Mouse (Mus musculus) left cerebral cortex, adult 18-20 months (tissue): ENCODE results near the gene 1700034J05Rik. TPM values are rescaled to one million over a fixed set of nuclear protein-coding genes. Genes with fewer than 3 reads are reported as not detected.

ENCODE experiments used
- DNase-seq, 2 experiments: peaks; one replicate each; pipeline ENCODE4 v3.0.0; 2021 to 2022; ENCODE audit warnings: low spot score in 2 of 2, mixed read lengths in 1 of 2
- total RNA-seq, 2 experiments: library from RNA; stranded (reverse); gene quantifications; 2 replicates each; pipeline ENCODE4 v1.2.3; 2021

Gene 1700034J05Rik
- total RNA-seq, 2 experiments from 2014 or later, result not detected

DNA sequence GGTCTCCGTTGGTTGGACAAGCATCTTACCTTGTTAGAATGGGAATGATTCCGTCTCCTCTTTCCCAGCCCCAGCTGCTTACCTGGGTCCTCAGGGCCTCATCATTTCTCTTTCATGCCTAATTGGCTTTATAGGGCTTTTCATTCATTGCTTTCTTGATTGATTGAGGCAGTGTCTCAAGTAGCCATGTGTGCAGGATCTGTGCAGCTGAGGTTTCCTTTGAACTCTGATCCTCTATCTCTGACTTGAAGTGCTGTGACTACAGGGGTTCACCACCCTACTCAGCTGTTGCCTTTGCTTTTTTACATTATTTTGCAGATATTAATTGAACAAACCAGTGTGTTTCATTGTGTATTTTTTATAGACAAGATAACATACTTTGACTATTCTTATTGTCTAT is 25.2 kb downstream of the 1700034J05Rik start:
- DNase-seq, result no peak

DNA sequence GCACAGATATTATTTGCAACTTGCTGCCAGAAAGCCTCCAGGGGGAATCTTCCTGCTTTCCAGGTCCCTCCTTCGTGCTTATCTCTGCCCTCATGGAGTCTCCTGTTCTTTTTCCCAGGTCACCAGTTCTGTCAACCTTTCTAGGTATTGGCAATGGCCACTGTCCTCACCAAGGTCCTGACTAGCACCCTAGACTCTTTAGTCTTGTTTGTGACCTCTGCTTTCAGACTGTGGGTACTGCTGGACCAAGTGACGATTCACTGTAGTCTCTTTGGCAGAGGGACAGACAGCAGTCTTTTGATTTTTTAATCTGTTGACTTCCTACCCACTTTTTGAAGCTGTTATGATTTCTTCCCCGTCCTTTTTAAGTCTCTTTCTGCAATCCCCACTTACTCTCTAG is 26.1 kb downstream of the 1700034J05Rik start:
- no peak for DNase-seq

DNA sequence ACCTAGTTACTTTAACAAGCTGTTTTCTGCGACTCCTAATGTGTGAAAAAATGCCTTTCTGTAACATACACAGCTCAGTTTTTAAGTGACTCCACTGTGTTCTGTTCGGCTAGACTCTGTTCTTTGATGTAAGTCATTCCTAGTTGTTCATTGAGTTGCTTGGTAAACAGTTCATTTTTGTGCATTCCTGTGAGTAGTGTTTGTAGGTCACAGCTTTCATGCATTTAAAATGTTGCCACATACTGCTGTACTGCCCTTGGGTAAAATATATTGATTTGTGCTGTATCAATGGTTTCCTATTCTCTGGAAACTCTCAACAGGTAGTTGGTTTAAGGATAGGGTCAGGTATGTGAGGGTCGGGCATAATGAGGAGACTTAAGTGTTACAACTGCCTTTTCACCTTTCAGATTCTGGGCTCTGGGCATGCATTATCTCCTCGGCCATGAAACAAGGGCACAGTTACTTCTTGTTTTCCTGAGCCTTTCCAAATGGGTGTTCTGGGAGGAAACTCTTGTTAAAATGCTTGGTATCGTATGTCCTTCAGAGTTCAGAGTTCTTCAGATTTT is 27.7 kb downstream of the 1700034J05Rik start:
- no peak for DNase-seq

DNA sequence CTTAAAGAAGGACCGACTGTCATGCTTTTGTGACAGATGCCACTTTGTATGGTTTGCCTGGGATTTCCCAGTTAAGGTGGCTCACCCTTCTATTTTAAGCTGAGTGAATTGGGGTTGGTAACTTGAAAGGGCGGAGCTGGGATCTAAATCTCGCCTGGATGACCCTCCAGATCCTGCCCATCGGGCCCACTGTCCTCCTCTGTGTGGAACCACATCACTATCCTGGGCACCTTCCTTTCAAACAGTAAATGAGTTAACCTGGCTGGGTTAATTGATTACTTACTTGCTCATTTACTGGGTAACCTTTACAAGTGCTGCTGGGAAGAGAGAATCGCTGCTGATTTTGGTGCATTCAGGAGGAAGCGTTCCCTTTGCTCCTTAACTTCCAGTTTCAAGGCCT is 35.9 kb downstream of the 1700034J05Rik start:
- DNase-seq, result no peak

DNA sequence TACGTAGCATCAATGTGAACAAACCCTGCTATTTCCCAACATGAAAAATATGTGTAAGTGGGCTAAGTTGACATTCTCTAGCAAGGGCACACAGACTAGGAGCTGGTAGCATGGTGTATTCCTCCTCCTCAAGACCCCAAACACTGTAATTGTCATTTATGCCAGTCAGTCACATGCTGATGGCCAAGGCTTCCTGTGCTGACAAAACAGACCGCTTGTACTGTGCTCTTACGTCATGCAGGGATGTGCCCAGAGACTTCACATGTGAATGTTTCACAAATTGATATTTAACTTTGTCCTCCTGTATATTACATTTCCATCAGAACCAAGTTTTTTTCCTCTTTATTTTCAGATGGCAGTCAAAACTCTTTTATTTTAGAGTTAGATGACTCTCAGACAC is 36.8 kb downstream of the 1700034J05Rik start:
- no peak for DNase-seq

DNA sequence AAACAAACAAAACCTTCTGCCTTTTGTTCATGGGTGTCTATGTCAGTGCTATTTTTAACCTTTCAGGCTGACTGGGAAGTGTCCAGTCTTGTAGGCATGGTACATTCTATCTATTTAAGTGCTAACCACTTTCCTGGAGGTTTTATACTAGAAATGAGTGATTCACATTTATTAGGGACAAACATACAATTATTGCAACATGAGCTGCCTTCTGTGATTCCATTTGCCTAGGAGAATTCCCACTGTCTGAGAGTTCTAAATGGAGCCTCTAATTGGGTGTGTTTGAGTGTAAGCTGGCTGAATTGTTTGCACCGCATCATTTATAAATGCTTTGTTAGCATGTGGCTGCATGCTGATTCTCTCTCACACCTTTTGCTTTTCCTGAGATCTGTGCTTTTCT is 38.4 kb downstream of the 1700034J05Rik start:
- DNase-seq, result no peak

DNA sequence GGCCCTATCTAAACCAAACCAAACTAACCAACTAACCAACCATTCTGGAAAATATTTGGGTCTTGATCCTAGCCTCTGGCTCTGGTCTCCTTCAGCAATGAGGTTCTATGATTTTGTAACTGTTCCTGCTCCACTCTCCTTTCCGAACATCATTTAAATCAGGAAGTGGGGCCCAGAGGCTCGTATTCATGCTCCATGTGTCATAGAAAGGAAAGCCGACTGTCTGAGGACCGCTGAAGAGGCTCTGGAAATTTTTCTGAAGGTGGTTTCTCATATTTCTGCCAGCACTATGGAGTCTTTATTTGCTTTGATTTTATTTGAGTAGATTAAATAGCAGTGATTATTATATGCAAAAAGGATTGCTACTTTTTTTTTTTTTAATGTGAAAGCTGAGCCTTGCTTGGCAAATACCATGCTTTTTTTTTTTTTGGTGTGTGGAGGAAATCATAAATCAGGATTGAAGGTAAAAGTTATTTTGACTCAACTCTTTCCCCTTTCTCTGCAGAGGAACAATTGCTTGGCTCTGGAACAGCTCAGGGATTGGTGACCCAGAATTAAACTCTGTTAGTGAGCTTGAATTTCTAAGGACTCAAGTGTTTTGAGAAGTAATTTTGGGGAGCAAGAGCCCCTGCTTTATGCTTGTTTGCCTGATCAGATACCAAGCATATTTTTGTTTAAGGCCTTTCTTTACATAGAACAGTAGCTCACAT is 40.6 kb downstream of the 1700034J05Rik start:
- DNase-seq, result no peak

DNA sequence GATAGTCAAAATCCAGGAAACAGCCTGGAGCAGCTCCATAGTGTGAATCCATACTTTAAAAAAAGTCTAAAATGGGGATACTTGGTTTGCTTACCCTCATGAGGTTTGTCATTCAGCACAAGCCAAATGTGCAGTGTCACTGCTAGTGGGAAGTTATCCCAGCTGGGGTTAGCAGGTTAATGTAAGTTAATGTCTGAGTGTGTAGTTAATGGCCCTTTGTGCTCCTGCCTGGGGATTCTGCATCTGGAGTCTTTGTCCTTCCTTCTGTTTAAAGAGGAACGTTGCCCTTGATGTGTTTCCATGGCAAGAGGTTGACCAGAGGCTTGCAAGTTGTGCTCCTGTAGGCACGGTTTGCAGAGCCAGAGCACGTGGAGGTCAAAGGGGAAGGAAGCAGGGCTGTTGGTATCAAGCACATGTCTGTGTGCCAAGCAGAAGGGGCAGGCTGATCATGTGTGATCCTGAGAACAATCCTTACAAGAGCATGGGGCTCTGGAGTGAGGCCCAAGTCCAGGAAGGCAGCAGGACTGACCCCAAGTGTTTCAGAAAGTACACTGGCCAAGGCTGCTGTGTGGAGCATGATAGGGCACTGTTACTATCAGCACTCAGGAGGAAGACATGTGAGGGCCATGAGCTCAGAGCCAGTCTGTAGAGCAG is 41.3 kb downstream of the 1700034J05Rik start:
- DNase-seq, result no peak

DNA sequence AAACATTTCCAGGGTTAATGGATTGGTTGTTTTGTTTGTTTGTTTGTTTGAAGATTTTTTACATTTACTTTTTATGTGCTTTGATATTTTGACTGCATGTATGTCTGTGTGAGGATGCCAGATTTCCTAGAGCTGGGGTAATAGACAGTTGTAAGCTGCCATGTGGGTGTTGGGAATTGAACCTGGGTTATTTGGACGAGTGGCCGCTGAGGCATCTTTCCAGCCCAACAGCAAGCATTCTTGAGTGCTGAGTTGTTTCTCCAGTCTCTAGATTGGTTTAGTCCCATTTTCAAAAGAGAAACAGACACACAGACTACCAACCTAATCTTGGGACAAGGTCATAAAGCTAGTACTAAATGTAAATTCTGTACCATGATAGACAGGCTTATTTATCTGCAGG is 43.4 kb downstream of the 1700034J05Rik start:
- no peak for DNase-seq

DNA sequence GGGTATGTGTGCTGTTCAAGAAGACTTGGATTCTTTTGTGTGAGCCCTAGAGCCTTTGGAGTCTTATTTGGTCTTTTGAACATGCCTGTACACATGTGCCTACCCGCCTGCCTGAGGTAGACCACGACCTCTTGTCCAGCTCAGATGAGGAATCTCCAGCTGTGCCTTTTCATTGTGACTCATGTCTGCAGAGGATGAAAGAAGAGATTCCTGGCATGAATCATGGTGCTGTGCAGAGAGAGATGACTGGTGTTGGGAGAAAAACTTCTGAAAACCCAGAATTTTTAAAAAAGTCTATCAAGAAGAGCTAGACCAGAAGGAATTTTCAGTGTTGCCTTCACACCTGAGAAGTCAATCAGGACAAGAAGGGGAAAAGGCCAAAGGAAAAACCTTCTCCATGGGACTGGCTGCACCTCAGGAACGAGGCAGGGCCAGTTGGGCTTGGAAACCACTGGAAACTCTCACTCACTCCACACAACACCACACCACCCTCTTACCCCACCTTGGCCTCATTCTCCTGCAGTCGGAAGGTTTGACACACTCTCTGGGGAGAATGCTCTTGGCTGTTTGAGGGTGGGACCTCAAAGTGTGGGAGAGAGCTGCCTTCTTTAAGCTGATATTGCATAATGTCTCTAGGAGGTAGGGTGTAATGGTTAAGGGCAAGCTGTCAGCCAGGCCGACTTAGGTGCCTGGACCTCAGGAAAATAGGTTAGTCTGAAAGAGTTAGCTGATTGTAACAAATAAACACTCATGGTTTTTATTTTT is 44.3 kb downstream of the 1700034J05Rik start:
- no peak for DNase-seq

DNA sequence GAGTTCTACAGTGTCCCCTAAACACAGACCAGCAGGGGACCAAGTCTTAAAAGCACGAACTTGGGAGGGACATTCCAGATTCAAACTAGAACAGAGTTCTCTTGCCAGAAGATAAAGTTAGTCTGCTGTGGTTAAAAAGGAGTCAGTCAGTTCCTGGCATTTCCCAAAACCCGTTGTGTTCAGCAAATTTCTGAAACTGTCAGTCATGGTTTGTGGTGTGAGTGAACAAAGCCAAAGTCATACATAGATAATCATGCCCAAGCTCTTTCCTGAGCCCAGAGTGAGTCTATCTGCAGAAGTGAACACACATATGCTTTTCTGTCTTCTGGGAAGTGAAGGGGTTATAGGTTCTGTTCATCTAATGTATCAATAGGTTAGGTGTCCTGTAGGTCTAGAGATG is 45.4 kb downstream of the 1700034J05Rik start:
- no peak for DNase-seq

DNA sequence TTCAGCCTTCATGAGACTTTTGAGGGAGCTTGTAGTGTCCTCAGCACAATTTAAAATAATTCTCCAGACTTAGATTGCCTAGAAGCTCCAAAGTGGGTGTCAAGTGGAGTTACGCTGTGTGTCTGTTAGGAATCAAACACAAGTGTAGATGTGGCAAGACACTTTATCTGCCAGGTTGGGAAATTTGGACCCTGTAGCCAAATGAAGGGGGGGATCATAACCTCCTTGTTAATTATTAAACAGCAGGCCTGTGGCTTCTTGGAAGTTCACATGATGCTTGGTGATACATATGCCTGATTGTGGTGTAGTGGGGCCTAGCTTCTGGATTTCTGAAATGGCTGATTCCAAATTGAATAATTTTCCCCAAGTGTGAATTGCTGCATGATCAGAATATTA is 46.4 kb downstream of the 1700034J05Rik start:
- no peak for DNase-seq

DNA sequence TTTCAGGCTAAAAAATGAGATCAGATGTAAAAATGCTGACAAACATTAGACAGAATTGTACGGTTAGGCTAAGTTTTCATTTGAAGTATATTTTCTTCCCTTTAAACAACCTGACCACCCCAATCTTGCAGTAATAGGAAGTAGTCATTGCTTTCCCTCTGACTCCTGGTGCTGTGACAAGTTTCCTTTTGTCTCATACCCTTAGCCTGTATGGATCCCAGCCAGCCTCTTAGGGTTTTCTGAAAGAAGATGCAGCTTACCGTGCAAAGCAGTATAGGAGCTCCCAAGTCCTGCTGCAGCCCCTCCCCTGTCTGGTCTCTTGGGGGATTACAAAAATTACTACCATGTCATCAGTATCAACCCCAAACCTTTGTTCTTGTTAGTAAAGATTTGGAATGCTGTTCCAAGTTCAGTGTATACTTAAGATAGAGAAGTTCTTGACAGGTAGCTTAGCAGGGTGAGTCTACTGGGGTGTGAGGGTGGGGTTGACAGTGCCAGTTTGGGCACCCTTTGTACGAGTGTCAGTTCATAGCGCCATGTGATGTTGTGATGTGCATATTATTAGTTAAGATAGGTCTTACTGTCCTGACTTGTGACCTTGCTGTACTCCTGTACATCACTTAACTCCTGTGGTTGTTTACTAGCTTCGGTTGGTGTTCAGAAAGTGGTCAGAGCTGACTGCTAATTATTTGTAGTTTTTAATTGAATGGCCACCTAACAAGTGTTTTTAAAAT is 47.0 kb downstream of the 1700034J05Rik start:
- DNase-seq, result no peak

DNA sequence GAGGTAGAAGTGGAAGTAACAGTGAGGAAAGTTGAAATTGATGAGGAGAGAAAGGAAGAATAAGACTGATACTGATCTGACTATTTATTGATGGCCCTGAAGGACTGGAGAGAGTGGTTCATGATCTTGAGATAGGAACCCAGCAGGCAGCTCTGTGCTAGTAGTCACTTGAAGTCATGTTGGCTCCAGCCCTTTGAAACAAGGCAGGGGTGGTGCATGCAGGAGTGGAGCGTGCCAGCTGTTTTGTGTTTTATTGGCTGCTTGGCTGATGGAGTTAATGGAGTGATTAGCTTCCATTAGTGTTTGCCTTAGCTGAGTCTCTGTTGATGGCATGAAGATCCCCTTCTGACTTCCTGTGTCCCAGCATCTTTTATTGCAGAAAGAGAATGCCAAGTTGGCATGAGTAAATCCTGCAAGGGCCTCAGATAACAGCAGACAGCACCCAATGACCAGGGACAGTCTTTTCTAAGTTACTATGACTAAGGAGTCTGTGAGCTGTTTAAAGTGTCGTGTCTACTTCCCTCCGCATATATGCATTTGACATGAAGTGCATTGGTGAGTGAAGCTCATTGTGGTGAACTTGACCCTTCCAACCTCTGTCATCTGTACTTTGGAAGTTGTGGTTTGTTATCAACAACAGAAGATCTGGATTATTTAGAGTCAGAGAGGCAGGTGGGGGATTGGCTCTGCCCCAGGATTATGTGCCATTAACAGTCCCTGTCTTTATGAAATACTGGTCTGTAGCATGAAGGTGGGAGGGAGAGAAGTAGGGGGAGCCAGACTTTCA is 48.0 kb downstream of the 1700034J05Rik start:
- DNase-seq, result no peak

DNA sequence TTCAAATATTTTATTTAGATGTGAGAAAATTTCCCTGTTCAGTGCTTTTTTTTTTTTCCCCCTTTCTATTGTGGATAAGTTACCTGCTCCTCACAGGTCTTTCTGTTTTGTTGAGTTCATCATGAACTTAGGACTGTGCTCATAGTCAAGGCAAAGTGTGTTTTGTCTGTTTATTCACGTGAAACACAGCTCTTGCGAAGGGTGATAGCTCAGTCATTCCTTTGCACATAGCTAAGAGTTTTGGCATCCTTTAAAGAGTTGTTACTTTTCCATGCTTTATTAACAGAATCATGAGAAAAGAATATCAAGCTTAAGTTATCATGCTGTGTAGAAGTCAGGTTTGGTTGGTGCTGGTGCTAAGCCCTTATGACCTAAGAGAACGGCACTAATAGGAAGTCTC is 49.5 kb downstream of the 1700034J05Rik start:
- DNase-seq, result no peak

DNA sequence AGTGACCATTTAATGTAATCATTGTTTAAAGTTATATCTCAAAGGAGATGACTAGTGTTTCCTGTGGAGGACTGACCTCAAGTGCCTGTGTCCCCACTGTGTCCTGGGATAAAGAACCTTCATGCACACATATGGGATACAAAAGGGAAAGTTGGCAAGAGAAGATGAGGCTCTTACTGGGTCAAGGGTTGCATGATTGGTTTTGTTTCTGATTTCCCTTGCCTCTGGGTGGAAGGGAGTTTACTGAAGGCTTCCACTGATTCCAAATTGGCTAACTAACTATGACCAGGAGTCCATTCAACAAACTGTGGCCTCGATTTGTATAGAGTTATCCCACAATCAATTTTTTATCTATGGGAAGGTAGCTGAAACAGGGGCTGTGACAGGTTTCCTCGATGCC is 50.6 kb downstream of the 1700034J05Rik start:
- DNase-seq, result no peak

DNA sequence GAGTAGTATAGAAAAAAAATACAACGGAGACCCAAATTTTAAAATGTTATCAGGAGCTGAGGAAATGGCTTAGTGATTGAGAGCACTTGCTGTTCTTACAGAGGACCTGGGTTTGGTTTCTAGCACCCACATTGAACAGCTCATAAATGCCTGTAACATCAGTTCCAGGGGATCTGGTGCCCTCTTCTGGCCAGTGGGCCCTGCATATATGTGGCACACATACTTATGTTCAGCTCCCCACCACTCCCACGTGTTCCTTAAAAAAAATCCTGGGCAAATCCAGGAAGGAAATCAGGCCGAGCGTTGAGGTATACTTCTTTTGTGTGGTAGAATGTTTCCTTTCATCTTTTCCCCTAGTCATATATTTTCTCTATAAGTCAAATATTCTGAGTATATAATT is 52.3 kb downstream of the 1700034J05Rik start:
- no peak for DNase-seq
